Mouse (Mus musculus) ovary, postnatal 36 days (tissue): ENCODE results near the gene Ptpra.
A peak's percentile ranks its signal among the peaks of the same experiment; 100 is the strongest.

ENCODE experiments used
- DNase-seq: peaks from one replicate; pipeline ENCODE4 v3.0.0; 2022; ENCODE audit warnings: low spot score, mixed read lengths

The Ptpra gene

DNA sequence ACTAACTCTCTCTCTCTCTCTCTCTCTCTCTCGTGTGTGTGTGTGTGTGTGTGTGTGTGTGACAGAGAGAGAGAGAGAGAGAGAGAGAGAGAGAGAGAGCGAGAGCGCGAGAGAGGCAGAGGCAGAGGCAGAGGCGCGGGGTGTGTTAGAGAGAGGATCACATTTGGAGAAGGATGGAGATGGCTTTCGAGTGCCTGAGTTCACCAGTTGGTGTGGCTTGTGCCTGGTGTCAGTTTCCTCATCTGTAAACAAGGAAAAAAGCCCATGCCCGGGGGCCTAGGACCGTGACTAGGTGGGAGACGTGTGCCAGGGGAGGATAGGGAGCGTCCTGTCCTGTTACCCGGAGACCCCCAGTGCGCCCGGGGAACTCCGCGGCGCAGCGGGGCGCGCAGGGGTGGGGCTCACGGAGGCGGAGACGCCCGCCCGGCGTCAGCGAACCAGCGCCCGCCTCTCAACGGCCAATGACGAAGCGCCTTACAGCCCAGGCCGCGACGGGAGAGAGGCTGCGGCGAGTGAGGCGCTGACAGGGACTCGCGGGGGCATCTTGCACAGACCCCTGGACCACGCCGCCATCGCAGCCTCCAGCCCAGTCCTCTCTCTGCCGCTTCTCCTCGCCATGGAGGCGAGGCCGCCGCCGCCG is at the start of gene Ptpra:
Gene Ptpra, plus strand, starts transcription at position 485 of the 640 bp plus-strand sequence.
- peak; percentile 91 for DNase-seq

DNA sequence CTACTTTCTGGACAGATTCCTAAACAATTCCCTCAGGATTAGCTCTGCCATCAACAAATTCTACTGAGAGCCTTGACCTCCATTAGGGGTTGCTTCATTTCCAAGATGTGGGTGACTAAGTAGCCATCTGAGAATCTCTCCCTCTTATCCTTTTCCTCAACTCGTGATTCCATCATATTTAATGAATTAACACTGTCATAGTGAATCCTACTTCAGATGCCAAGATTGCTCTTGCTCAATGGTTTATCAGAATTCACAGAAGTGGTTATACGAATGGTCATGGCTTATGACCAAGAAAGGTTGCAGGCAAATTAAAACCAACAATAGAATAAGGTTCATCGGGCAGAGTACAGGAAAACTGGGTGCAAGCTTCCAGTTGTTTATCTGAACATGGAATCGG is 48.2 kb upstream of the Ptpra start:
- no peak for DNase-seq

DNA sequence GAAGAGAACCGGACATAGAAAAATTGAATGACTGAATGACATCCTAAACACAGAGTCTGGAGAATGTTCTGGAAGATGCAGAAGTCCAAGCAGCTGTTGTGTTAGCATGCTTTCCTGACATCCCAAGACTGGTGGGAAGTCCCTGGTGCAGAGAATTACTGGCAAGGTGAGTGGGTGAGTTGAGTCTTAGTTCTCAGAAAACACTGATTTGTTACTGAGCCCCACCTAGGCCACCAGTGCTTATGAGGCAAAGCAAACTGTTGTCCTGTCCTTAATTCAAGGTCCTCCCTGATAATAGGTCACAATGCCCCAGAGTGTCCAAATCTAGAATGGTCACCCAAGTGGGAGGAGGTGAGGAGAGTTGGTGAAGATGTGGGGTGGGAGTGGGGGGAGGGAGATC is 45.1 kb upstream of the Ptpra start, which contains the start of the genes Gm28372 and 1700020A23Rik:
Gene Gm28372, plus strand, starts transcription at position 301 of the 400 bp plus-strand sequence.
Gene 1700020A23Rik, plus strand, starts transcription at position 321 of the 400 bp plus-strand sequence.
- no peak for DNase-seq

DNA sequence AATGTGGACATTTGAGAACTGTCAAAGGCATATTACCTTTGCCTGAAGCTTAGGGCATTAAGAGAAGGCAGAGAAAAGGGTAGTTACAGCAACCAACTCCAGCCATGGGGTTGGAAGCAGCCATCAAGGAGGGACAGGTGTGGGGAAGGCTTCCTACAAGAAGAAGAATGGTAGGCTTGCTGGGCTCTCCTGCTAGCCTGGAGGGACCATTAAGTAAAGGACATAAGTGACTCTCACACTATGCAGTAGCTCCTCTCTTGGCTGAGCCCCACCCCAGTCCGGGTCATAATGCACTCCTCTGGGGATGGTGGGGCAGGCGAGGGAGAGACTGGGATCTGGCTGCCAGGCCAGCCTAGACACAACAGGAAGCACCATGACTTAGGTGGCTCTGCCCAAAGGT is 43.9 kb upstream of the Ptpra start, which contains the start of gene Tmem239:
Gene Tmem239, plus strand, starts transcription at position 301 of the 400 bp plus-strand sequence.
- DNase-seq: no peak

DNA sequence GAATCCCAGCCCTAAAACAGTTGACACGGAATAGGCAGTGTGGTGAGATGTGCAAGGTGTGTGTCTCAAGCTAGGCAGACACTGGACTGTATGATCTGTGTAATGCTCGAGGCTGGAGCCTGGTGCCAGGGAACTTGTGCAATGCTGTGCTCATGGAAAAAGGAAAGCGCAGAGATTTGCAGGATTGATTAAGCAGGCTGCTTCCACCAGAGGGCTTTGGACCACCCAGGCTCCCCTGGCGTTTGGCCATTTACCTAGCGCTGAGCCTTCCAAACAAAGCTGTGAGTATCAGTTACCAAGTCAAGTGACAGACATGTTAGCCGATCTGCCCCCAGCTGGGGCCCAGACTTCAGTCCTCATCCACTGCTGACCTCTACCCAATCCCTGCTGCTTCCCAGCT is 41.9 kb upstream of the Ptpra start:
- DNase-seq: no peak

DNA sequence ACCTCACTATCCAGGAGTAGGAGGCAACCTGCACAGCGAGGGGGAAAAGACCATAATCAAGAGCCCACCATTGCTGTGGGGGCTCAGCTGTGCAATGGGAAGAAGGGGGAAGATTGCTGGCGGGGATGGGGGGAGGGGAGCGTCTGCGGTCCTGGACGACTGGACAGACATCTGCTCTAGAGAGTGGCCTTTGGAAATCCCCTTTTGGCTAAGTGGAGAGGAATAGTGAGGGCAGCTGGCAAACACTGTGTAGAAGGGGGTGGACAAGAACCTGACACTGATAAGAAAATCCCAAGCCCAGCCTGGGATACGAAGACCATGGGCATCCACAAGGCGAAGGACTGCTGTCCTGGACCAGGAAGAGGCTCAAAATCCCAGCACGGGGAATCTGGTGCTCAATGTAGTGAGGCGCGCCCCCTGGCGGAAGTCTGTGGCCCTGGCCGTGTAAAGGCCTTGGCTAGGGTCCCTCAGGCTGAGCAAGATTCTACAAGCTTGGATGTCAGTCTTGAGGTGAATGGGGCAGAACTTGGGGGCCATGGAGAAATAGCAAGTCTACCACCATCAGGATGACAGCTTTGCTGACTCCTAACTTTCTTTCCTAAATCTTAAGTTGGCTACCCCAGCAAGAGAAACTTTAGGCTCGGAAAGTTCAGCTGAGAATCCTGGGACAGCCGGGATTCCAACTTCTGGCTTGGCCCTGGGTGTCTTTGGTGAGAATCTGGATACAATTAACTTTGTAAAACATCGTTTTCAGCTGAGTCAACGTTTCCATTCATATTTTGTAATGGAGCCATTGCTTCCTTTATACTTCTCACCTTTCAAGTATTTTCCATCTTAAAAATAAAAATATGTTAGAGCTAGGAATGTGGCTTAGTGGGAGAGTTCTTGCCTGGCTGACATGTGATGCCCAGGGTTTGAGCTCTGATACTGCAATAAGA is 38.3 kb upstream of the Ptpra start:
- DNase-seq: peak; percentile 87

DNA sequence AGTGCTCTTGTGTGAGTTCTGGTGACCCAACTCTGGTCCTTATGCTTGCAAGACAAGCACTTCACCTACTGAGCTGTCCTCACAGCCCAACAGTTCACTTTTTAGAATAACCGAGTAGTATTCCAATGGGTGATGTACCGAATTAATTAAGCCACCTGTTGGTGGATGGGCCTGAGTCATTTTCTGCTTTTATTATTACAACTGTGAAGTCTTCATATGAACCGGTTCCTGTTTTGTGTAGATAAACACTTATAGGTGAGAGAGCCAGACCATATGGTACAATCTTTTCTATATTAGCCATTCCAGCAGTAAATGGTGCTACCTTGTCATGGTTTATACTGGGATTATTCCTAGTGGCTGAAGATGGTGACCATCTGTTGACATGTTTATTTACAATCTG is 37.3 kb upstream of the Ptpra start:
- DNase-seq: no peak

DNA sequence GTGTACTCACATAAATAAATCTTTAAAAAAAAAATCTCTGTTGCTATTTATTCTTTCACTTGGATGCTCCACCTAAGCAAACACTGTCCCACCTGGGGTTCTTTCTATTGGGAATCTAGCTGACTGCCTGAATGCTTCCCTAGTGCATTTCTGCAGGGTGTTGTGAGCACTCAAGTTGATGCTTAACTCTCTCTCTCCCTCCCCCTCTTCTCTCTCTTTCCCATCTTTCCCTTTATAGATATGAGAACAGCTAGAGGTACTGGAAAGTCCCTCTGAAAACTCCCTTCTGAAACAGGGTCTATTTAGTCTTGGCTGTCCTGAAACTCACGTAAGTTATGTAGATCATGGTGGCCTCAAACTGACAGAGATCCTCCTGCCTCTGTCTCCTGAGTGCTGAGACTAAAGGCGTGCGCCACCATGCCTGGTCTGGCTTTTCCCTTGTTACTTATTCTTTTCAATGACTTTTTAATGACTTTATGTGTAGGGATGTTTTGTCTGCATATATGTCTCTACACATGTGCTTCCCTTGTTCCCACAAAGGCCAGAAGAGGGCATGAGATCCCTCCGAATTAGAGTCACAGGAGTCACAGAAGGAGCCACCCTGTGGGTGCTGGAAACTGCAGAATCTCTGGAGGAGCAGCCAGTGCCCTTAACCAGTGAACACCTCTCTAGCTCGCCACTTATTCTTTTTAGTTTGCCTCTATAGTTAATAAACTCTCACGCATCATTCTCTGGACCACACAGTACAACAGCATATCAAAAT is 35.8 kb upstream of the Ptpra start:
- DNase-seq: no peak

DNA sequence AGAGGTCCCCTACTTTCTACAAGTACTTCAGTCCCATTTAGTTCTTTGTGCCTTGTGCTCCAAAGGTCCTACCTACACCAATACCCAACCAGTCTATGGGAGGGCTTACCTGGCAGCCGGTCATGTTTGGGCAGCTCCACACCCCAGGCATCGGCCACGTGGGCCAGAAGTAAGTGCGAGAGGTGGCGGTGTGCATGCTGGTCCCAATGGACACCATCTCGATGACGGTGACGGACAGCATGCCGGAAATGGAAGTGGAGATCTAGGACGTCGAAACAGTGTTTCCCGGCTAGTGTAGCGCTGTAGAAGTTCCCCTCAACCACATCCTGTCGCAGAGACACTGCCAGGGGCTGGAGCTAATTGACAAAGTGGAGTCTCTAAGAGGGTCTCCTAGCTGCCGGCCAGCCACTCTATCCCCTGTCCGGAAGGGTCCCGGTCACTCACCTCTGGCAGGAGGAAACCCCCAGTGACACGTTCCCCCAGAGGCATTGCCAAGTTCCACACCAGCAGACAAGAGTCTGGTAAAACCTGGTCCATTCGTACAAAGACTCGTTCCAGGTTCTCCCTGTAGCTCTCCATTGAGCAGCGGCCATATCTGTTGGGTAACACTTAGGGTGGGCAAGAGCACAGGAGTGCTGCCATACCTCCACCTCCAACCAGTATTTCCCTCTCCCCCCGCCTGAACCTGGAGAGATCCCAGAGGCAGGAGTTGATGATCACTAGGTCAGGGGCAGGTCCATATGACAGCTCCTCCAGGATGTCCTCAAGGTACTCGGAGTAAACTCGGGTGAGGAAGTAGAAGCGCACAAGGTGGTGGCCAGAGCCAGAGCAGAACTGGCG is 28.1 kb upstream of the Ptpra start:
- DNase-seq: no peak

DNA sequence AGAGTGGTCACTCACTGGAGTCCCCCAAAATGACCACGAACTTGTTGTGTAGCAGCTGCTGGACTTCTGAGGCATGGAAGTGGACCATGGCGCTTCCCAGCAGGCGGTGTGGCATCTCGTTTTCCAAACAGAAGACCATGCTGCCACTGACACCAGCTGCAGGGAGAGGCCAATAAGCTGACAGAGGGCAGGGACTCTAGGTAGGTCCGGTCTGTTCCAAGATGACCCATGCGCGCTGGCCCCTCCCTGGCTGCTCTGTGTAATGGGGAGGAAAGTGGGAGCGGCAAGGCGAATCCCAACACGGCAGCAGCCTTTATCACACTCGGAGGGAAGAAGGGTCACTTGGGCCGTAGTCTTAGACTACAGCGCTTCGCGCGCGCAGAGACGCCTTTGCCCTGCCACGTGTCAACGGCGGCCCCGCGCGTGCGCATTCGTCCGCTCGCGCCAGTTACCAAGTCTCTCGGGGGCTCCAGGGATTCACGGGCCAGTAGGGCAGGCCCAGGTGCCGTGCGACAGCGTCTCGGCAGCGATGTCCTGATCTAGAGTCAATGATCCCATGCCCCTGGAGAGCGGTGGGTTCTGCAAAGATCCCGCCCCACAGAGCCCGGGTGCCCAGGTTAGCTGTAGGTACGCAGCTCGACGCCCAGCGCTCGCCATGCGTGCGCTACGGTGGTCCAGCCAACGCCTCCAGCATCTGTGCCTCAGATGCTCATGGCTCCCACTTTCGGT is 26.5 kb upstream of the Ptpra start:
- DNase-seq: peak; percentile 82

DNA sequence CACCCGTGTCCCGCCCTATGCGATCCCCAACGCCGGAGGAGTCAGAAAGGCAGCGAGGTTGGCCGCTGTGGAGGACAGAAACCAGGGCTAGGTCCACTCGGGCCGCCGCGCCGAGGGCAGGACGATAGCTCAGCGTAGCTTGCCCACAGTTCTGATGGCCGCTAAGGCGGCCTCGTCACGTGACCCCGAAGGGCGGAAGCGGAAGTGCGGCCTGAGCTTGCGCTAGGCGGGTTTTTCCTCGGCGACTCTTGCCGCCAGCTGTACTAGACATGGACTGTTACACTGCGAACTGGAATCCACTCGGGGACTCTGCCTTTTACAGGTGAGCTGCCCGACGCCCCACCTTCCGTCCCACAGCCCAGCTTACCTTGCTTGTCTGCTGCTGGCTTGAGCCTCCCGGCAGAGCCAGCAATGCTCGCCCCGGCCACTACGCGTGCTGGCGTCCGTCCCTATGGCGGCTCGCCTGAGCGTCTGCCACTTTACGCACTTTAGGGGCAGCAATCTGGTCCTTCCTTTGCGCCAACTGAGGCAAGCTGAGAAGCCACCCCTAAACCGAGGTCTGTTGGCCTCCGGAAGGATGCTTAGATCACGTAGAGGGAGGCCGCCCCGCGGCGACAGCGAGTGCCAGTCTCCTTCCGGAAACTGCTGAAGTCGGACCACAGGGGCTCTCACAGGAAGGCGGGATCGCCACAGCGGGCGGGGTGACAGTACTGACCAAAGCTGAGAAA is 25.8 kb upstream of the Ptpra start, which contains the start of the genes Vps16 and Pced1a:
Gene Vps16, plus strand, starts transcription at position 214 of the 728 bp plus-strand sequence.
Gene Pced1a, minus strand, starts transcription at position 576 of the 728 bp plus-strand sequence.
- DNase-seq: peak; percentile 92

DNA sequence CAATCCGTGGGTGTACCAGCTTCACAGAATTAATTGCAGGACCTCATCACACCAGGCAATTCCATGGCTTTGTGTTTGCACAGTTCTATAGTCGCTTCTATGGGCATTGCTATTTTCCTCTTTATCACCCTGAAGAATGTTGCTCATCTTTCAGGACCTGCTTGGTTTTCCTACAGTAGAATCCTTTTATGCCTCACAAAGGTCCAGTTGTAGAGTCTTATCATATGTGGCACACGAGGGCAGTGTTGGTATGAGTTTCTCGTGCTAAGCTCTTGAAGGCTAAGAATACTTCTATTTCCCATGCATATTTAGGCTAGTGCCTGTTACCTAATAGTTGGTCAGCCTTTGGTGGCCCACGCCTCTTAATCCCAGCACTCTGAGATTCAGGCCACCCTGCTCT is 25.0 kb upstream of the Ptpra start:
- no peak for DNase-seq

DNA sequence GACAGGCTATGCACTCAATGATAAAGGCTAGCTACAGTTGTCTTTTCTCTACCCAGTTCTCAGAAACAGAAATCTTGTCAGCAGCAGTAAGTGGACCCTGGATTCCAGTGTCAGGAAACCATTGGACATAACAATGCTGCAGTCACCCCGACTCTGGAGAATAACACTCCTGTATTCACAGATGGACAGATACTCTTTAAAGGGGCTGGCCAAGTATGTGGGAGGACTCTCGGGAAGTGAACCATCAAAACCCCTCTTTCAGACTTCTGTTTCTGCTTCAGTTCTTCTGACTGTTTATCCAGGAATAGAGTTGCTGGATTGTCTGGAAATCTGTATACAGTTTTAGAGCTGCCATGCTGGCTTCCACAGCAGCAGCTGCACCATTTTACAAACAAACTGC is 20.2 kb upstream of the Ptpra start:
- DNase-seq: no peak

DNA sequence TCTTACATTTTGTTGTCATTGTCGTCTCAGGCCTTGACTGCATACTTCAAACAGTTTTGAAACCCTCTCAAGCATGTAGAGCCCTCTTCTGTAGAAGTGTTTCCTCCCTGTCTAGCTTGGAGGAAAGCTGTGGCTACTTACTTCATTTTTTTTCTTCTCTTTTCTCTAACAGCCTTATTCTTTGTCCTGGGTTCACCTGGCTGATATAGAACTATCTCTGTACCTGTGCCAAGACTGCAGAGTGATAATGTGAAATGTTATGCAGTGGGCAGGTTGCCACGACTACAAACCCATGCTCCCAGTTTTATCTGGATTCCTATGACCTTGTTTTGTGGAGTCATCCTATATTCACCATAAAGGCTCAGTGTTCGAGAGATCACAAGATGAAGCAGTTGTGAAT is 19.6 kb upstream of the Ptpra start:
- DNase-seq: no peak

DNA sequence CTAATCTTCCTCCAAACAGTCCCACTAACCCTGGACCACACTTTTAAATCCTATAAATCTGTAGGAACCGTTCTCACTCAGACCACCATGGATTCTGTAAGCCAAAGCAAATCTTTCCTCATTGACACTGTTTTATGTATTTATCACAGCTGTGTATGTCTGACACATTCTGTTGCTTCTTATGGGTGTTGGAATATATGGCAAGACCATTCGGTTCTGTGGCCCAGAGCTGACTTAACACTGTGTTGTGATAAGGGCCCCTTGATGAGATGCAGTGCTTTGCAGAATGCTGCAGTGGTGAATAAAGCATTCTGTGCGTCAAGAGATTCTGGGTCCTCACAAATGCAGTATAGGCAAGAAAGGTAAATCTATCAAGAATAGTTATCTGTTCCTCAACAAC is 17.9 kb upstream of the Ptpra start:
- DNase-seq: no peak

DNA sequence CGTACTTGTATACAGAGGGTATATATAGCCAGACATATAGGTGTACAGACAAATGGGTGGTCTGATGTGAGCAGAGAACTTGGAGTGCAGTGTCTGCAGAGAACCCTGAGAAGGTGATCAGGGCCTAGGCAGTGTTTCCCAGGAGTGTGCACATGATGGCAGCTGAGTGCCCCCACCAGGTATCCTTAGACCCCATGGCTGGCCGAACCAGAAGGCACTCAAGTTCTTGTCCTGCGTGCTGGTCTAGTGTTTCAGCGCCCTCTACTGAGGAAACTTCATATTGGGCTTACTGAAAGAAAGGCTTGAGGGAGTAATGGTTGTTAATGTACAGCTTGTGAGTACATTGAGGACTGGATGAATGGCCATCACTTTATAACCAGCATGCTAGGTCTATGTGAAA is 16.9 kb upstream of the Ptpra start:
- DNase-seq: no peak

DNA sequence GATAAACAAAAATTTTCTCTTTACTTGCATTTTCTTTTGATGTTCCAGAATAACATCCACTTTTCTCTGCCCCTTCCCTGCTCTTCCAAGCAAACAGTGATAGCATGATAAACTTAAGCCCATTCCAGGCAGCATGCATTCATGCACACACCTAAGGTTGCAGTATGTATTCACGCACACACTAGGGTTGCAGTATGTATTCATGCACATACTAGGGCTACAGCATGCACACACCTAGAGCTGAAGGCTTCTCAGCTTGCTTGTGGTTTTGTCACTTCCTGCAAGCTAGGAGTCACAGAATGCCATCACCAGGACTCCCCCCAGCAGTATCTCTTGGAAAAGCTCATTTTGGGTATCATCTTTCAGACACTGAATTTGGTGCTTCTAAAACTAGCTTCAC is 13.3 kb upstream of the Ptpra start:
- DNase-seq: no peak

DNA sequence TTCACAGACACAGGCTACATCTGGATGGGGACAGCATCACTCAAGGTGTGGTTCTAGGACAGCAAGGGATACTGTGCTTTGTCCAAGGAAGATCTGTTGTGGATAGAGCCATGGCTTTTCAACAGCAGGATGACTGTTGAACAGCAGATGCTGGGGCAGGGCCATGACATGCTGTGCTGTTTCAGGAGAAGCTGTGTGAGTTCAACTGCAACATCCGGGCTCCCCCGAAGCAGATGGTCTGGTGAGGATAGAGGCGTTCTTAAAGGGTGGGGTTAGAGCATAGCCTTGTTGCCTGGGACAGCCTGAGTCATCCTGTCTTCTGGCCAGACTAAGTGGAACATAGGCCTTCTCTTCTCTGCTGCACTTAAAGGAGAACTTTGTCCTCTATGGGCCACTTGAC is 11.2 kb upstream of the Ptpra start:
- no peak for DNase-seq

DNA sequence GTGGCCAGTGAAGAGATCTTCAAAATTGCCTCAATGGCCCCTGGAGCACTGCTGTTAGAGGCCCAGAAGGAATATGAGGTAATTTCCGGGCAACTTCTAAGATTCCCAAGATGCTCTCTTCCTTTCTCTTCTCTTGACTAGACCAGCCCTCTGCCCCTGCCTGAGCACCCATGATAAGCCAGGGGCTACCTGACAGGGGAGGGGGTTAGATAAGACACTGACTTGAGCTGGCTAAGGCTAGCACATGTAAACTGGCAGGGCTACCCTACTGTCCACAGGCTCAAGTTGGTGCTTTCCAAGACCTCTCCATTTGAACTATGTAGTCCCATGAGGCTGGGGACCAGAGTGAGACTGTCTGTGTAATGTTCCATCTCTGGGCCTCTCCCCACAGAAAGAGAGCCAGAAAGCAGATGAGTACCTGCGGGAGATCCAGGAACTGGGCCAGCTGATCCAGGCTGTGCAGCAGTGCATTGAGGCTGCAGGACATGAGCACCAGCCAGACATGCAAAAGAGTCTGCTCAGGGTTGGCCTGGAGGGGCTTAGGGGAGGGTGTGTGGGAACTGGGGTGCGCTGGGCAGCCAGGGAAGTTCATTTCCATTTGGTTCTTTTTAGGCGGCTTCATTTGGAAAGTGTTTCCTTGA is 10.1 kb upstream of the Ptpra start:
- no peak for DNase-seq
